Mouse (Mus musculus): ENCODE results near the gene Alpl. TPM values are rescaled to one million over a fixed set of nuclear protein-coding genes. Genes with fewer than 3 reads are reported as not detected.

Gene Alpl
- polyA plus RNA-seq, 1 experiment, result 158 TPM

- H3K27me3 ChIP-seq (ENCODE audit: control insufficient read depth, insufficient read depth, low read length, poor library complexity, severe bottlenecking), result no peaks in the 10 kb centered on the region
- TF ChIP-seq CTCF (IDR thresholded peaks at IDR 0.05; ENCODE audit: low read depth, low read length) (no peak), EP300 (IDR thresholded peaks at IDR 0.05; ENCODE audit: insufficient read depth, low read depth, low read length) (no peak), POLR2A (IDR thresholded peaks at IDR 0.05; ENCODE audit: insufficient read depth, low read length) (no peak)
- no peak overlapping the region for H3K9ac ChIP-seq (ENCODE audit: low read depth, poor library complexity, severe bottlenecking)
- H3K36me3 ChIP-seq (ENCODE audit: control insufficient read depth, insufficient read depth, low read length, poor library complexity, severe bottlenecking), result no peaks in the 10 kb centered on the region; the same call in 1 of the 2 replicates
- no peaks in the 10 kb centered on the region for H3K4me1 ChIP-seq (ENCODE audit: control insufficient read depth, insufficient read depth, low read length)
- H3K27ac ChIP-seq (ENCODE audit: insufficient read depth, low read length), result no peak overlapping the region
- H3K9me3 ChIP-seq (replicated peaks; ENCODE audit: control insufficient read depth, insufficient read depth, low read length, poor library complexity, severe bottlenecking), result no peaks in the 10 kb centered on the region
- H3K4me3 ChIP-seq (ENCODE audit: low read depth, low read length), result no peak overlapping the region
Measured at GRCm38 (mm10) chr4:137753199-137753598, 43.0 kb downstream of the Alpl start.

- no peaks in the 10 kb centered on the region for H3K9me3 ChIP-seq (replicated peaks; ENCODE audit: control insufficient read depth, insufficient read depth, low read length, poor library complexity, severe bottlenecking)
- H3K4me1 ChIP-seq (ENCODE audit: control insufficient read depth, insufficient read depth, low read length), result no peaks in the 10 kb centered on the region
- no peak overlapping the region for H3K9ac ChIP-seq (ENCODE audit: low read depth, poor library complexity, severe bottlenecking)
- no peaks in the 10 kb centered on the region for H3K36me3 ChIP-seq (ENCODE audit: control insufficient read depth, insufficient read depth, low read length, poor library complexity, severe bottlenecking)
- TF ChIP-seq EP300 (IDR thresholded peaks at IDR 0.05; ENCODE audit: insufficient read depth, low read depth, low read length), result no peak
- no peak for TF ChIP-seq CTCF (IDR thresholded peaks at IDR 0.05; ENCODE audit: low read depth, low read length)
- TF ChIP-seq POLR2A (IDR thresholded peaks at IDR 0.05; ENCODE audit: insufficient read depth, low read length), result no peak
- H3K27me3 ChIP-seq (ENCODE audit: control insufficient read depth, insufficient read depth, low read length, poor library complexity, severe bottlenecking), result no peaks in the 10 kb centered on the region
- H3K27ac ChIP-seq (ENCODE audit: insufficient read depth, low read length), result no peak overlapping the region
- no peak overlapping the region for H3K4me3 ChIP-seq (ENCODE audit: low read depth, low read length)
Measured at GRCm38 (mm10) chr4:137752471-137752870, 43.7 kb downstream of the Alpl start.

- no peak overlapping the region for H3K27ac ChIP-seq (ENCODE audit: insufficient read depth, low read length)
- no peaks in the 10 kb centered on the region for H3K4me1 ChIP-seq (ENCODE audit: control insufficient read depth, insufficient read depth, low read length)
- no peaks in the 10 kb centered on the region for H3K27me3 ChIP-seq (ENCODE audit: control insufficient read depth, insufficient read depth, low read length, poor library complexity, severe bottlenecking)
- no peaks in the 10 kb centered on the region for H3K9me3 ChIP-seq (replicated peaks; ENCODE audit: control insufficient read depth, insufficient read depth, low read length, poor library complexity, severe bottlenecking)
- no peaks in the 10 kb centered on the region for H3K36me3 ChIP-seq (ENCODE audit: control insufficient read depth, insufficient read depth, low read length, poor library complexity, severe bottlenecking)
- no peak overlapping the region for H3K9ac ChIP-seq (ENCODE audit: low read depth, poor library complexity, severe bottlenecking)
- no peak overlapping the region for H3K4me3 ChIP-seq (ENCODE audit: low read depth, low read length)
- TF ChIP-seq EP300 (IDR thresholded peaks at IDR 0.05; ENCODE audit: insufficient read depth, low read depth, low read length) (no peak), CTCF (IDR thresholded peaks at IDR 0.05; ENCODE audit: low read depth, low read length) (no peak), POLR2A (IDR thresholded peaks at IDR 0.05; ENCODE audit: insufficient read depth, low read length) (no peak)
Measured at GRCm38 (mm10) chr4:137751717-137752116, 44.5 kb downstream of the Alpl start.

GRCm38 (mm10) chr4:137751310-137751709, 44.9 kb downstream of the Alpl start:
- no peaks in the 10 kb centered on the region for H3K4me1 ChIP-seq (ENCODE audit: control insufficient read depth, insufficient read depth, low read length)
- TF ChIP-seq EP300 (IDR thresholded peaks at IDR 0.05; ENCODE audit: insufficient read depth, low read depth, low read length), result no peak
- H3K9ac ChIP-seq (ENCODE audit: low read depth, poor library complexity, severe bottlenecking), result no peak overlapping the region
- H3K9me3 ChIP-seq (replicated peaks; ENCODE audit: control insufficient read depth, insufficient read depth, low read length, poor library complexity, severe bottlenecking), result no peaks in the 10 kb centered on the region
- no peaks in the 10 kb centered on the region for H3K36me3 ChIP-seq (ENCODE audit: control insufficient read depth, insufficient read depth, low read length, poor library complexity, severe bottlenecking)
- H3K27me3 ChIP-seq (ENCODE audit: control insufficient read depth, insufficient read depth, low read length, poor library complexity, severe bottlenecking), result no peaks in the 10 kb centered on the region
- H3K27ac ChIP-seq (ENCODE audit: insufficient read depth, low read length), result no peak overlapping the region
- H3K4me3 ChIP-seq (ENCODE audit: low read depth, low read length), result no peak overlapping the region

- Histone ChIP-seq H3K9ac (ENCODE audit: low read depth, poor library complexity, severe bottlenecking) (no peak overlapping the region), H3K9me3 (replicated peaks; ENCODE audit: control insufficient read depth, insufficient read depth, low read length, poor library complexity, severe bottlenecking) (no peaks in the 10 kb centered on the region), H3K27ac (ENCODE audit: insufficient read depth, low read length) (no peak overlapping the region), H3K36me3 (ENCODE audit: control insufficient read depth, insufficient read depth, low read length, poor library complexity, severe bottlenecking) (no peaks in the 10 kb centered on the region), H3K4me3 (ENCODE audit: low read depth, low read length) (no peak overlapping the region), H3K4me1 (ENCODE audit: control insufficient read depth, insufficient read depth, low read length) (no peaks in the 10 kb centered on the region), H3K27me3 (ENCODE audit: control insufficient read depth, insufficient read depth, low read length, poor library complexity, severe bottlenecking) (no peaks in the 10 kb centered on the region)
- no peak for TF ChIP-seq CTCF (IDR thresholded peaks at IDR 0.05; ENCODE audit: low read depth, low read length)
- no peak for TF ChIP-seq EP300 (IDR thresholded peaks at IDR 0.05; ENCODE audit: insufficient read depth, low read depth, low read length)
- no peak for TF ChIP-seq POLR2A (IDR thresholded peaks at IDR 0.05; ENCODE audit: insufficient read depth, low read length)
Measured at GRCm38 (mm10) chr4:137750121-137750520, 46.1 kb downstream of the Alpl start.

DNA sequence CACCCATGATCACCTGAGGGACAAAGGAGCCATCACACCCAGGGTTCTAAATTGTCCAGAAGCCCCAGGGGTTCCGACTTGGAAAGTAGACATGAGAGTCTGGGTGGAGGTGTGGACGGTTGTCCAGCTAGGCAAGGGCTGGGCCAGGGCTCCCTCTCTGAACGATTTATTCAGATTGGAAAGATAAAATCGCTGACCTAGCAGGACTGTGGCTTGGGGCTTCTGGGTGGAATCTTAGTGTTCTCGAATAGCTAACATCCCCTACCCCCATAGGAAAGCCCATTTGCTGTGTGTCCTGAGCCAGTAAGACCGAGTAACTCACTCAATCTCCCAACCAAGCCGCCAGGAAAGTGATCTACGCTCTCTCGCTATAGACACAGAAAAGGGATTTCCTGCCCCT, 46.5 kb downstream of the Alpl start:
- Histone ChIP-seq H3K9me3 (replicated peaks; ENCODE audit: control insufficient read depth, insufficient read depth, low read length, poor library complexity, severe bottlenecking) (no peaks in the 10 kb centered on the region), H3K27ac (ENCODE audit: insufficient read depth, low read length) (no peak overlapping the region), H3K9ac (ENCODE audit: low read depth, poor library complexity, severe bottlenecking) (no peak overlapping the region), H3K4me1 (ENCODE audit: control insufficient read depth, insufficient read depth, low read length) (no peaks in the 10 kb centered on the region), H3K36me3 (ENCODE audit: control insufficient read depth, insufficient read depth, low read length, poor library complexity, severe bottlenecking) (no peaks in the 10 kb centered on the region), H3K4me3 (ENCODE audit: low read depth, low read length) (no peak overlapping the region), H3K27me3 (ENCODE audit: control insufficient read depth, insufficient read depth, low read length, poor library complexity, severe bottlenecking) (no peaks in the 10 kb centered on the region)
- no peak for TF ChIP-seq CTCF (IDR thresholded peaks at IDR 0.05; ENCODE audit: low read depth, low read length)
- TF ChIP-seq POLR2A (IDR thresholded peaks at IDR 0.05; ENCODE audit: insufficient read depth, low read length), result no peak
- no peak for TF ChIP-seq EP300 (IDR thresholded peaks at IDR 0.05; ENCODE audit: insufficient read depth, low read depth, low read length)

Measured in ES-Bruce4 (cell line).